Mouse (Mus musculus): ENCODE results near the gene Slc4a3.
A peak's percentile ranks its signal among the peaks of the same experiment; 100 is the strongest.

Slc4a3 gene

DNA sequence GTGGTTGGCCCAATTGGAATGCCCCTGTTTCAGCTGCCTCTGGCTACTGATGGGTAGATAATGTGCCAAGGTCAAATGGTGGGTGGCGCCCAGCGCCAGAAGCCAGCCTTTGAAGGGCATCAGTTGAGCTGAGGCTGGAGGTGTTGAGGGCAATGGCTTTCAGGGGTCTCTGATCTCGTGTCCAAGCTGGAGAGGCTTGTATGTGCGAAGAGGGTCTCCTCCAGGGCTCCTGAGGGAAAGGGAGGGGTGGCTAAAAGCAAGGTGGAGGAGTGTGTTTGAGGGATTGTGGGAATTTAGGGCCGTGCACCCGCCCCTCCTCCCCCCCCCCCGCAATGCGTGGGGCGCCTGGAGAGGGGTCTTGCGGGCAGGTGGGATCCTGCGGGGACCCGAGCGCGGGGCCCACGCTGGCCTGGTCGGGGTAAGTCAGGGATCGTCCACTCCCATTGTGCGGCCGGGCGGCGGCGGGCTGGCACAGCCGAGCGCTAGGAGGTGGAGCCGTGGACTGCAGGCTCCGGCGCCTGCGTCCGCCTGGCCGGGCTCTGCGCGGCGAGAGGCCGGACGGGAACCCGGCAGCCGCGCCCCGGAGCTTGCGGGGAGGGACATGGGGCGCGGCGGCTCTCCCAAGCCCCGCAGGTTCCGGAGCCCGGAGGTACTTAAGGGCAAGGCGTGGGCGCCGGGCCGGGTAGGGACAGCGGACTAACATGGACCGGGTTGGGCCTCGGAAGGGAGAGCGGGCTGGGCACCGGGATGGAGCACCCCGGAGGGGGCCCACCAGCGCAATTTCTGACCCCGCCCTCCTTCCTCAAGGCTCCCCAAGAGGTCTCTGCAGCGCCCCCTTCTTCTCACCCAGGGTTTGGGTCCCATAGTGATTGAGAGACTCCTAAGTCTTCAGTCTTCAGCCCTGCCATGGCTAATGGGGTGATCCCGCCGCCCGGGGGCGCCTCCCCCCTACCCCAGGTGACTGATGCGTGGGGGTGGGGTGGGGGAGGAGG lies at the start of gene Slc4a3:
Gene Slc4a3, plus strand, starts transcription at position 302 of the 992 bp plus-strand sequence.
- DNase-seq (ENCODE audit: inconsistent ontology term) = peak; percentile 81

DNA sequence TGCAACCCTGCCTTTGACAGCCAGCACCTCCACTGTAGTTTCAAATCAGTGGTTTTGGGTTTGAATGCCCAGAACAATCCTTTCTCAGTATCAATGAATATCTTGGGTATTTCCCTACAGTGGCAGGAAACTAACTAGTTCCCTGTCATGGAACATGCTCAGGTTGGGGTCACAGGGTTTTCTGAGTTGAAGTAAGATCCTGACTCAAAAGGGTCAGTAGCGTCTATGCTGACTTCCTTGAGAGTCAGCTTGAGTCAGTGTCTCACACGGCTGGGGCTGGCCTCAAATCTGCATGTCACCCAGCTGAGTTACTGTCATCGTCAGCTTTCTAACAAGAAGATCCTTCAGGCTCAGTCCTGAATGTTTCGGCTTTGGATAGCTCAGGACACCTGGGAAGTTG lies 47.2 kb upstream of the Slc4a3 start:
- DNase-seq (ENCODE audit: inconsistent ontology term) = no peak

DNA sequence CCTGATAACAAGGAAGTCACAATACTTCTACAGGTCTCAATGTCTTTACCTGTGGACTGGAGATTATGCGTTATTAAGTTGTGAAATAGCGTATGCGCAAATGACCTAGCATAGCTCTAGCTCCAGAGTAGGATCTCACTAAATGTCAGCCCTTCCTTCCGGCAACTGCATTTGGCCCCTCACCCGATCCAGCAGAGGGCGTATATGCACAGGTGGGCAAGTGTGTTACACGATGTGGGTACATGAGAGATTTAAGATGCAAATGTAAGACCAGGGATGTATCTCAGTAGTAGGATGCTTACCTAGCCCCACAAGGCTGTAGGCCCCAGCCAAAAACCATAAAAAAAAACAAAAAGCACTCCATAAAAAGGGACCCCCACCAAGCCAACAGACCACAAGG lies 46.6 kb upstream of the Slc4a3 start:
- DNase-seq (ENCODE audit: inconsistent ontology term) = no peak

DNA sequence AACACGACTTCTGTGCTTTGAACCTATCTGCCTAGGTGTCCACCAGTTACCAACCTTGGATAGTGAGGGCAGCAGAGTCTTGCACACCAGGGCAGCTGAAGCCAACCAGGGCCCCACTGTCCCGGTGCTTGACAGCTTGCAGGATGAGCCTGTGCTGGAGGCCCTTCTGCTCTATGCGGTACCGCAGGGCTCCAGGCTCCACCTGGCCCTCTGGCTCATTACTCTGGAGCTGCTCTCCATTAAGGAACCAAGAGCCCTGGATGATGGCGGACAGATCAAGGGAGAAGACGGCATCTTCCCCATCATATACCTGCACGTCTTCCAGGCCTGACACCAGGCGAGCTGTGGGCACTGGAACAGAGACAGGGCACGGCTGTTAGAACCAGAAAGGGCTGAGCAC lies 44.2 kb upstream of the Slc4a3 start:
- no peak for DNase-seq (ENCODE audit: inconsistent ontology term)

DNA sequence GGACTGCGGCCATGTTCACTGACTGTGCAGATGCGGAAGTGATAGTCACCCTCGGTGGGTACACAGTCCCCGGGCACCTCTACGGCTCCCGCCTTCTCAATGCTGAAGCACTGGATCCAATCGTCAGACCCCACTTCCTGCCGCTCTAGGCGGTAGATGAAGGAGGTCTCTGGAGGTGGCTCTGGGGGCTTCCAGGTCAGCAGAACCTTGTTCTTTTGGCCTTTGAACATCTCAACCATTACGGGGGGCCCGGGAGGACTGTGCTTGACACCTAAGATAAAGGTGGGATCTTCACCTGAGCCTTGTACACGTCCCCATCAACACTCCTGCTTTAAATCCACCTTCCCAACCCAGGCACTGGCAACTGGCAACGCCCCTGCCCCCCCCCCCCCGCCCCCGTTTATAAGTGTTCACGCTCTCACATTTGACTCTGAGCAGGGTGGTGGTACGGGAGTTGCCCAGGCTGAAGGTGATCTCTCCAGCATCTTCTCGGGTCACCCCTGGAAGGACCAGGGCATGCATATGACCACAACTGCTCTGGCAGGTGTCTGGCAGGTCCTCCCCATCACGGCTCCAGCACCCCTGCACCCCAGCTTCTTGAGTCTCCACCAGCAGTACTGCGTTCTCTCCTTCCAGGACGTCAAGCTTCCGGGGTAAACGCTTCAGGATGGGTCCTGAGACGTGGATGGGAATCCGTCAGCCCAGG lies 43.0 kb upstream of the Slc4a3 start:
- DNase-seq (ENCODE audit: inconsistent ontology term) = no peak

DNA sequence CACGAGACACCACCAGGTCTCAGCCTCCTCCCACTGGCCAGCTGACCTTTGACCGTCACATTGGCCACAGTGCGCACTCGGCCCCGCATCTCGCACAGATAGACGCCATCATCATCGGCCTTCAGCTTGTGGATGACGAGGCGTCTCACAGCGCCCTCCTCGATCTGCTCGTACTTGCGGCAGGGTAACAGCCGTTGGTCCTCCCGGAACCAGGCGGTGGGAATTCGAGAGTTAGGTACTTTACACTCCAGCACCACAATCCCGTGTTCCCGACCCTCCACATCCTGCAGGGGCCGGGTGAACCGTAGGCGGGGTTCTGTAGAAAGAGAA lies 42.5 kb upstream of the Slc4a3 start:
- DNase-seq (ENCODE audit: inconsistent ontology term) = no peak

DNA sequence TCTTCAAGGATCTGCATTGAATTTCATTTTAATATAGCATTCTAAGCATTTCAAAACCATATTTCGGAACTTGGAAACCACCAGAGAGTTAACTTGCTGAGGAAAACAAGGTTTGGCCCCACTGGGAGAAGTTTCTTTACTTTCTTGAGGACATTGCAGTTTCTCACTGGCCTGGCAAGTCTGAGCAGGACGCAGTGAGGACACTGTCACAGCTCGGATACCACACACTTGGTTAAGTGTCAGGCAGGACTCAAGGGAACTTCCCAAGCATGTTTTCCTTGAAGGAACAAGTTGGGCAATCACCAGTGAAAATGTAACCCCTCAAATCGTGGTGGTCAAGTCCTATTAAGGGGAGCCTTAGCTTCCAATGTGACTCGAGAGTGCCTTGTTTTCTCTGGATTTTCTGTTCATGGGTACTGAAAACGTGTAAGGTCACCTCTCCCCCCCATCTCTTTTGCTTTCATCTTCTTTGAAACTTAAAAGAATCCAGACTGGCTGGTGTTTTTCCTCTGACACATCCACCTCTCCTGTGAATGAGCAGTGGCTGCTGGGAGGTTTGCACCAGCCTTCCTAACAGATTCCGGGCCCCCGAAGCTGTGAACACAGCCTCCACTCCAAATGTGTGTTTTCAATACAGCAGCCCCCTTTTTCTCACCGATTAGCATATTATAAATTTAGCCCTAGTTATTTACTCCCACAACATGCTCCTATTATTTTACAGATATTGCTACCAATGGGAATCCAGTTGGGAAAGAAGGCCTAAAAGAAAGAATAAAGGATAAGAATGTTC lies 41.6 kb upstream of the Slc4a3 start:
- DNase-seq (ENCODE audit: inconsistent ontology term) = no peak

DNA sequence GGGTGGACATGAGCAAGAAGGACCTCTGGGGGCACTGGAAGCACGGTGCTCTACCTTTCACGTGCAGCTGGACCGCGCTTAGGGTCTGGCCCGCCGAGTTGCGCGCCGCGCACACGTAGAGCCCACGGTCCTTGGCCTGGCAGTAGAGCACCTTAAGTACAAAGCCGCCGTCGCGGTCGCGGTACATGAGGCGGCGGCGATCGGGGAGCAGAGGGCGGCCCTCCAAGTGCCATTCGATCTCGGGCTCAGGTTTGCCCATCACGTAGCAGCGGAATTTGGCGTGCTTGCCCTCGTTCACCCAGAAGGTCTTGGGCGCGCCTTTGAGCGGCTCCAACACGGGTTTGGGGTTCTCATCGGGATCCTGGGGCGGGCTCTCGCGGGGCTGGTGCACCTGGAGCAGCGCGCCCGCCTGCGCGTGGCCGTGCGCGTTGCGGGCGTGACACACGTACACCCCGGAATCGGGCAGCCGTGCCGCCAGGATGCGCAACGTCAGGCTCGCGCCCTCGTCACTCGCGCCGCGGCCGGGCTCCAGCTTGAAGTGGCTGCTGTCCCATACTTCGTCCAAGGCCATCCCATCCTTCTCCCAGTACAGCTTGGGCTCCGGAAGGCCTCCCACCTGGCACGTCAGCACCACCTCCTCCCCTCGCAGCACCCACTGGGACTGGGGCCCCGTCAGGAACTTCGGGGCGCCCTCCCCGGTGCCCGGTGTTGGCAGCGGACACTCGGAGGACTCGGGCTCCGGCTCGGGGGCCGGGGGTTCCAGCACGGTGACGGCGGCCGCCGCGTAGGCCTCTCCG lies 40.7 kb upstream of the Slc4a3 start:
- DNase-seq (ENCODE audit: inconsistent ontology term) = peak; percentile 68

DNA sequence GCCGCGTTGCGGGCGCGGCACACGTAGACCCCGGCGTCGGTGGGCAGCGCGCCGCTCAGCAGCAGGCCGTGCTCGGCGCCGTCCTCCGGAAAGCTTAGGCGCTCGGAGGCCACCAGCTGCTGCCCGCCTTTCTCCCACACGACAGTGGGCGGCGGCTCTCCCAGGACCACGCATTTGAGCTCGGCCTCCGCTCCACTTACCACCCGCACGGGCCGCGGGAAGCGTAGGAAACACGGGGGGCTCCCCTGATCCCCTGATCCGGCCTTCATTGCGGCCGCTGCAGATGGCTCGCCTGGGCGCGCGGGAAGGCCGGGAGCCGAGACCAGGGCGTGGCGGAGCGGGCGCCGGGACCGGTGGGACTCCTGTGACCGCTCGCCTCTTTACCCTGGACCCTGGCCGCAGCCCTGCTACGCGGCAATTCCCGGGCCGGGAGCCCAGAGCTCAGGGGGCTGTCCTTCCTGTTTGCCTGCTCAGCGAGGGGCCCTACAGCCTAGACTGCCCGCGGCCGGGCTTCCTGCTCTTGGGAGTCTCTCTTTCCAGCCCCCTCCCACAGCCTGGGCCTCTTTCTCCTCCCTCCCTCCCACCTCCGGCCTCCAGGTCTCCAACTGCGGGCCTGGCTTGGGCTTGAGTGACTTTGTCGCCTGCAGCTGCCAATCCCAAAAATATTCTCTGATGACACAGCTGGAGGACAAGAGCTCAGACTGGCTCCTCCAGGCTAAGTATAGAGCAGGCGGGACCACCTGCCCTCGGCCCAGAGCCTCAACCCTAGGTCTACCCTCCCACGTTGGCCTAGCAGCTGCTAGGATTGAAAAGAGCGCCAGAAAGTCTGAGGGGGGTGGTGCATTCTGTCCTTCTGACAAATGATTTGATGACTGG lies 39.9 kb upstream of the Slc4a3 start, which contains the start of gene Obsl1:
Gene Obsl1, minus strand, starts transcription at position 497 of the 876 bp plus-strand sequence.
- DNase-seq (ENCODE audit: inconsistent ontology term) = peak; percentile 79

DNA sequence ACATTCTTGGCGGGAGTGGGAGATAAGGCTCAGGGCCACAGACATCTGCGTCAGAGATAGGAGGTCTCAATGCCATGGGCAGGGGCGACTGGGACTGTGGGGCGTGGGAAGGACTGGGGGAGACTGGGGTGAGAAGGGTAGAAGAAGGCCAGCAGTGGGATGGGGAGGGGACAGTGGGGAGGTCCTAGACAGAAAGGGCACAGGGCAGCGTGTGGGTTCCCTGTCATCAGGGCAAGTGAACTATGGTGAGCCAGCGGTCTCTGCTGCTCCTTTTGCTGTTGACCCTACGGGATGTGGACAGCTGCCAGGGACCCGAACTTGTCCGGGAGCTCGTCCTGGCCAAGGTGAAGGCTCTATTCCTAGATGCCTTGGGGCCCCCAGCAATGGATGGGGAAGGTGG lies 39.1 kb upstream of the Slc4a3 start, which contains the start of gene Inha:
Gene Inha, plus strand, starts transcription at position 72 of the 400 bp plus-strand sequence.
- no peak for DNase-seq (ENCODE audit: inconsistent ontology term)

DNA sequence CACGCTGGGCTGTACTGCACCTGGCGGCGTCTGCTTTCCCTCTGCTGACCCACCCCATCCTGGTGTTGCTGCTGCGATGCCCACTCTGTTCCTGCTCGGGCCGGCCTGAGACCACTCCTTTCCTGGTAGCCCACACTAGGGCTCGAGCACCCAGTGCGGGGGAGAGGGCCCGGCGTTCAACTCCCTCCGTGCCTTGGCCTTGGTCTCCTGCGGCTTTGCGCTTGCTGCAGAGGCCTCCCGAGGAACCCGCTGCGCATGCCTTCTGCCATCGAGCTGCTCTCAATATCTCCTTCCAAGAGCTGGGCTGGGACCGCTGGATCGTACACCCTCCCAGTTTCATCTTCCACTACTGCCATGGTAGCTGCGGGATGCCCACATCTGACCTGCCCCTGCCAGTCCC lies 36.5 kb upstream of the Slc4a3 start:
- DNase-seq (ENCODE audit: inconsistent ontology term) = no peak

DNA sequence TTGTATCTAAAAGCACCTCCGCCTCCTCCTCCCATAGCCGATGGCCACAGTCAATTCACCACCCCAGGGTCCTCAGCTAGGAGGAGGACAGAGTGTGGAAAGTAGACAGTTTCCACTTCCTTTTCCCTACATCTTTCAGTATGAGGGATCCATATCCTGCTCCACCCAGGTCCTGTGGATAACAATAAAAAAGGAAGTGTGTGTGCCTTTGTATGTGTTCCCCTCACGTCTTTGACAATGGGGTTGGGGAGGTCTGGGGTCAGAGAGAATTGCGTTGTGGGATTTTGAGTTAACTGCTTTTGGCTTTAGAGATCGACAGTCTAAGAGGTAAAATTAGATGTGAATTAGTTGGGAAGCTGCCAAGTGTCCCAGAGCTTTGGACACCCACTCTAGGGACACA lies 35.9 kb upstream of the Slc4a3 start:
- no peak for DNase-seq (ENCODE audit: inconsistent ontology term)

DNA sequence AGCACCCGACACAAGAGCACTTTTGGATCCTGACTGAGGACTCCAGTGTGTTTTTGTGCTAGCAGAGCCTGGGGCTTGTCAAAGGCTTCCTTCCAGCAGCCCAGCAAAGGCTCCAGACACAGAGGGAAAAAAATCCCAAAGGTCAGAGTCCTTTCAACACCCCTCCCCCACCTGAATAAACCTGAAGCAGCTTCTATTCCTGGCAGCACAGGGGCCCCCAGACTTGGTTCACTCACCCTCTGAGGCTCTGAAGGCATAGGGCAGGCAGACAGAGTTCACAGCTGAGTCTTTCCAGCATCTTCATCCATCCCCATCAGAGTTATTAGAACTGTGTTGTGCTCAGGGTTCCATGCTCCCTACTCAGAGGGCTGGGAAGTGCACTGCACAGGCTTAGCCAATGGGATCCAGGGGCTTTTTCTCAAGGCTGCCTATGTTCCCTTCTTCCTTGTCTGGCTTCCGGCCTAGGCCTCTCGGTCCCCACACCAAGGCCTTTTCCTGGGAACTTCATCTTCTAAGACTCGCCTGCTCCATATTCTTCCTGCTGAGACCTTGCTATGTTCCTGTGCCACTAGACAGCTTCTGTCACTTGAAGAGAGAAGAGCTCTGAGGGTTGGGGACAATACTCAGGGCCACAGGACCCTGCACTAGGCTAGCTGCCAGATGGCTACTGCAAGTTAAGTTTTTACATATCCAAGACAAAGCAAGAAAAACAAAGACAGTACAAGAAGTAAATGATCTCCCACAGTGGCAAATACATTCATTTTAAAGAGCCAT lies 34.4 kb upstream of the Slc4a3 start:
- DNase-seq (ENCODE audit: inconsistent ontology term) = no peak

DNA sequence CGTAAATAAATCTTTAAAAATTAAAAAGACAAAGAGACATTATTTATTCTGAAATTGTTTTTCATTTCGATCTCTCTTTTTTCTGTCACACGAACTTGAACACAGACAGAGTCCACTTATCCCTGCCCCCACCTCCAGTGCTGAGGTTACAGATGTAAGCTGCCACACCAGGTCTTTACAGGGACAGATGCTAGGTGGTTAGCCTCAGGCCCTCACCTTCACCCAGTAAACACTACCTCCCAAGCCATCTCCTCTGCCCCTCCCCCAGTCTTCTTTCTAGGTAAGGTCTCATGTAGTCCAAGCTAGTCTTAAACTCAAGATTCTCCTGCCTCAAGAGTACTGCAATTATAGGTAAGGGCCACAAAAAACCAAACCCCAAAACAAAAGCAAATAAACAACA lies 33.5 kb upstream of the Slc4a3 start:
- no peak for DNase-seq (ENCODE audit: inconsistent ontology term)

DNA sequence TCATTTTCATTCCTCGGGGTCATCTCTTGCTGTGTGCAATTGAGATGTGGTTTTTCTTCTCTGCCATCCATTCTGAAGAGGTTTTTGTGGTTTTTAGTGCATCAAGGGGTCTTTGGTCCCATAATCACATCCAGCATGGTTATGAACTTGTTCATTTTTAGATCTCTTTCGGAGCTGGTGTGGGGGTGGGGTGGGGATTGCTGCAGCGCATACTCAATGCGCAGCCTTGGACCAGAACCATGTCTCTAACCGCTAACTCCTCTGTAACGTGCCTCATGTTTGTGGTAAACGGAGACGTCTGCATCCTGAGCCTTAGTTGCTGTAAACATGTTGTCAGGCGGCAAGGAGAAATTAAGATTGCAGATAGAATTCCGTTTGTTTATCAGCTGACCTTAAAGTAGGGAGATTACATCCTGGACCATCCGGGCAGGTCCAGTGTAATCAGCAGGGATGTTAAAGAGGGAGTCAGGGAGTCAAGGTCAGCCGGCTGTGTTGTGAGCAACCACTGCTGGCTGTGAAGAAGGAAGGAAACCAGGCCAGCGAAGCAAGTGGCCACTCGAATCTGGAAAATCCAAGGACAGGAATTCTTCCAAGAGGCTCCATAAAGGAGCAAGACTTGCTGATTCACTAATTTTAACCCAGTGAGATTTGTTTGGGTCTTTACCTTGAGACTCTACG lies 29.2 kb upstream of the Slc4a3 start:
- DNase-seq (ENCODE audit: inconsistent ontology term) = no peak

DNA sequence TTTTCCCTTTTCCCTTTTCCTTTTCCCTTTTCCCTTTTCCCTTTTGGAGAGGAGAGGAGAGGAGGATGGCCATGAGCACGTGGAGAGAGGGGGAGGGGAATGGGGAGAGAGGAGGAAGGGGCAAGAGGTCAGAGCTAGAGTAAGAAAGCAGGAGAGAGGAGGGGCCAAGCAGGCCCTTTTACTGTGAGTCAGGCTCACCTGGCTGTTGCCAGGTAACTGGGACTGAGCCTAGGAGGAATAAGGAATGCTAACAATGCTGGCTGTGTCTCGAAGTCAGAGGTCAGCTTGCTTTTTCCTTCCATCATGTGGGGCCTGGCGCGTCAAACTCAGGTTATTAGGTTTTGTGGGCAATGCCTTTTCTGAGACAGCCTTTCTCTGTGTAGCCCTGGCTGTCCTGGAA lies 28.1 kb upstream of the Slc4a3 start:
- no peak for DNase-seq (ENCODE audit: inconsistent ontology term)

DNA sequence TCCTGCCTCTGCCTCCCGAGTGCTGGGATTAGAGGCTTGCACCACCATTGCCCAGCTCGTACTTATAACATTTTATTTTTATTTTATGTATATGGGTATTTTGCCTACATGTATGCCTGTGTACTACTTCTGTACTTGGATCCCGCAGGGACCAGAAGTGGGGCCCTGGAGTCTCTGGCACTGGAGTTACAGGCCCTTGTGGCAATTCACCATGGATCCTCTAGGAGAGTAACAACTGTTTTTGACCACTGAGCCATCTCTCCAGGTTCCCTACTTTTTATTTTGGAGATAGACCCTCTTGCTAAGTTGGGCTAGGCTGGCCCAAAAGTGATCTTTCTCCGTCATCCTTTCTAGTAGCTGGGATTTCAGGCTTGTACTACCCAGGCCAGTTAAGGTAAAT lies 27.6 kb upstream of the Slc4a3 start:
- DNase-seq (ENCODE audit: inconsistent ontology term) = no peak

DNA sequence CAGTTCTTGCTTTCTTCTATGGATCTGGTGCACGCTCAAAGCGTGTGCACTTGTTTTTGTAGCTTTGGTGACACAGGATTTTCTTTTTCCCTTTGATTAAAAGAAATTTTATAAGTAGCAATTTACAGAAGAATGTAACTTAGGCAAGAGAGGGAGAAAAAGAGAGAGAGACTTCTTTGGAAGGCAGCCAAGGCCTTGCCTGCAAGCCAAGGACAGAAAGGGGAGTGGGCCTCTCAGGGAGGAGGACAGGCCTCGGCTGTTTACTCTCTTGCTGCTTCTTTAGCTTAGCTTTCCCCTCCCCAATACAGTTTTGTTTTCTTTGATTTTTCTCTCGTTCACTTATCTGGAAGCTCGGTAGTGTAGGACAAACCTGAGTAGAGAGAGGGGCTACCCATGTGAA lies 26.5 kb upstream of the Slc4a3 start:
- no peak for DNase-seq (ENCODE audit: inconsistent ontology term)
